Mouse (Mus musculus) cortical plate, adult 2 months (tissue): ENCODE results near the gene Tprgl.

Experiments used
- CTCF ChIP-seq: fragments of 200-500 bp; IDR thresholded peaks from 2 replicates; pipeline ENCODE4 v1.5.1; 2011; ENCODE audit warnings: mild to moderate bottlenecking, control low read depth, low read length; ENCODE audit not compliant: insufficient read depth; ENCODE audit errors: extremely low read depth
- POLR2A ChIP-seq: fragments of 200-500 bp; IDR thresholded peaks from 2 replicates; pipeline ENCODE4 v1.6.1; 2011; ENCODE audit warnings: mild to moderate bottlenecking, low read length, control low read depth; ENCODE audit not compliant: insufficient read depth; ENCODE audit errors: extremely low read depth

DNA sequence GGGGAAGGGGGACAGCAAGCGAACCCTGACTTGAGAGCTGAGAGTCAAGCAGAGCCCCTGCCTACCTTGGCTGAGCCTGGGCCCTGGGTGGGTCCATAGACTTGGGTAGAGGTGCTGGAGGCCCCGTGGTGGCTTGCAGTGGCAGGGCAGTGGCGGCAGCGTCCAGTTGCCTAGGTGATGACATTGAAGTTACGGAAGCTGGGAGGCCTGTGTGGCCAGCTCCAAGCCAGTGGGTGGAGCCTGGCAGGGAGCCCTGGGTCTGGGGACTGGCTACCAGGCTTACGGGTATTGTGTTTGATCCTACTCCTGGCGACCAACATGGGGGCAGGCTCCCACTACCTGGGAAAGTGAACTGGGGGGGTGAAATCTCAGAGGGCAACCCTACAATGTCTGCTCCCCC is 44.0 kb downstream of the Tprgl start:
- TF ChIP-seq POLR2A = no peak
- TF ChIP-seq CTCF = no peak
